Mouse (Mus musculus): ENCODE results near the gene Gtpbp3.
"Not testable (repeated sequence)": the region's sequence is repeated elsewhere in the genome, so short reads cannot be mapped to it uniquely, and the experiment has no call there.

The Gtpbp3 gene

GRCm38 (mm10) chr8:71530735-71531467, 43.0 kb downstream of the Gtpbp3 start:
- not testable (repeated sequence) for DNase-seq (ENCODE audit: low read depth, low spot score)

- DNase-seq (ENCODE audit: low read depth, low spot score): no peak
Observed at GRCm38 (mm10) chr8:71534263-71534810, 46.4 kb downstream of the Gtpbp3 start.

GRCm38 (mm10) chr8:71535663-71536062, 47.8 kb downstream of the Gtpbp3 start:
- DNase-seq (ENCODE audit: low read depth, low spot score): no peak

- peak; percentile 77 for DNase-seq (ENCODE audit: low read depth, low spot score)
Observed at GRCm38 (mm10) chr8:71537028-71537867, 49.3 kb downstream of the Gtpbp3 start, which contains the start of gene Bst2. TSS of gene Bst2 (minus strand) at chr8:71537456.

GRCm38 (mm10) chr8:71542632-71543343, 54.9 kb downstream of the Gtpbp3 start, which contains the start of gene Mvb12a:
TSS of gene Mvb12a (plus strand) at chr8:71542922.
- DNase-seq (ENCODE audit: low read depth, low spot score): peak; percentile 100

GRCm38 (mm10) chr8:71543755-71544154, 55.9 kb downstream of the Gtpbp3 start:
- no peak for DNase-seq (ENCODE audit: low read depth, low spot score)

- no peak for DNase-seq (ENCODE audit: low read depth, low spot score)
Observed at GRCm38 (mm10) chr8:71545053-71545452, 57.1 kb downstream of the Gtpbp3 start.

DNA sequence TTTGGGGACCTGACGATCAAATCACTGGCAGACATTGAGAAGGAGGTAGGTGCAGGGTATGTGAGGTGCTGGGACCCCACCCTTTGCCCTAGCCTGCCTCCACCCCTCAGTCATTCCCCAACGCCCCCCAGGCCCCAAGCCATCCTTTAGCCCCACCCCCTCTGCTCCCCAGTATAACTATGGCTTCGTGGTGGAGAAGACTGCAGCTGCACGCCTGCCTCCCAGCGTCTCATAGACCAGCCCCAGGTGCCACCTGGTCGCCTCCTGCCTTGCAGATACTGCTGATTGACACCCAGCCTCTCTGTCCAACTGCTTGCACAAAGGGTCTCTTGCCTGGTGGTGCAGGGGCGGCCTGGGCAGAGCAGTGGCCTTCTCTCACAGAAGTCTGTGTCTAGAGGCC, 59.7 kb downstream of the Gtpbp3 start:
- DNase-seq (ENCODE audit: low read depth, low spot score): no peak
